Comparison of ENCODE assay signal across 15 mouse cellular contexts in genomic region chr12:51045437-51045836, GRCm38 (mm10).
DNase-seq lines count a peak whose midpoint lies in the region; ATAC-seq lines count a peak whose summit lies in the region.
"Had no signal": no experiment of that assay in that cellular context is flagged by ENCODE, and none has a peak within 500 bp of the region (broad histone marks: within the 10 kb centered on the region; RNA-seq: fewer than 3 reads in every experiment).

No protein-coding gene starts in this region.

- DNase-seq in embryonic facial prominence, embryonic 11.5 days (ENCODE audit: low spot score) = peak; percentile 9
- DNase-seq in embryonic facial prominence, embryonic 10.5 days (ENCODE audit: low spot score) = no peak
- DNase-seq in hindbrain, embryonic 14.5 days (ENCODE audit: low spot score) = no peak
- DNase-seq in midbrain, embryonic 11.5 days (ENCODE audit: low spot score, missing footprints) = peak; percentile 78
- DNase-seq in midbrain, embryonic 10.5 days (ENCODE audit: low spot score) = no peak
- DNase-seq in cerebellum, postnatal 4 days (ENCODE audit: low spot score in 2 of 2) = no peak
- DNase-seq in spleen, postnatal 4 days (ENCODE audit: low spot score in 2 of 2) = no peak
- DNase-seq: adrenal gland, adult 8-10 months; cerebellum, postnatal 25 days; gastrocnemius, postnatal 14 days; liver; midbrain, embryonic 14.5 days had no signal

- H3K27me3 ChIP-seq in embryonic facial prominence, embryonic 11.5 days (ENCODE audit: control insufficient read depth, insufficient read depth, low read length) = no peaks in the 10 kb centered on the region
- H3K27me3 ChIP-seq in embryonic facial prominence, embryonic 10.5 days (replicated peaks; ENCODE audit: low read depth, poor library complexity, severe bottlenecking) = no peaks in the 10 kb centered on the region
- H3K27me3 ChIP-seq in hindbrain, embryonic 15.5 days = no peaks in the 10 kb centered on the region
- H3K27me3 ChIP-seq in hindbrain, embryonic 14.5 days (ENCODE audit: control insufficient read depth, insufficient read depth, low read length) = no peaks in the 10 kb centered on the region
- no peaks in the 10 kb centered on the region for H3K27me3 ChIP-seq in midbrain, embryonic 11.5 days (ENCODE audit: control insufficient read depth, insufficient read depth, low read length)
- no peaks in the 10 kb centered on the region for H3K27me3 ChIP-seq in midbrain, embryonic 10.5 days (ENCODE audit: low read depth, poor library complexity, severe bottlenecking)
- H3K27me3 ChIP-seq: lung, embryonic 15.5 days had no signal

- no peaks in the 10 kb centered on the region for H3K4me1 ChIP-seq in embryonic facial prominence, embryonic 11.5 days (ENCODE audit: control insufficient read depth, insufficient read depth, low read length)
- peaks cover 9% of the 10 kb centered on the region for H3K4me1 ChIP-seq in embryonic facial prominence, embryonic 10.5 days
- 0 out of 2 replicates have a peak, but pooled peaks cover 6% of the 10 kb centered on the region for H3K4me1 ChIP-seq in hindbrain, embryonic 15.5 days (replicated peaks)
- no peaks in the 10 kb centered on the region for H3K4me1 ChIP-seq in hindbrain, embryonic 14.5 days (replicated peaks; ENCODE audit: control insufficient read depth, insufficient read depth, low read length)
- no peaks in the 10 kb centered on the region for H3K4me1 ChIP-seq in midbrain, embryonic 11.5 days (ENCODE audit: control insufficient read depth, insufficient read depth, low read length)
- peaks cover 6% of the 10 kb centered on the region for H3K4me1 ChIP-seq in midbrain, embryonic 10.5 days

- no peak overlapping the region for H3K27ac ChIP-seq in embryonic facial prominence, embryonic 11.5 days (replicated peaks; ENCODE audit: low read depth, low read length)
- no peak overlapping the region; the same call in 1 of the 2 replicates for H3K27ac ChIP-seq in embryonic facial prominence, embryonic 10.5 days (replicated peaks)
- no peak overlapping the region for H3K27ac ChIP-seq in hindbrain, embryonic 15.5 days (replicated peaks)
- no peak overlapping the region for H3K27ac ChIP-seq in hindbrain, embryonic 14.5 days
- H3K27ac ChIP-seq in midbrain, embryonic 11.5 days (ENCODE audit: low read depth, low read length) = no peak overlapping the region
- no peak overlapping the region for H3K27ac ChIP-seq in midbrain, embryonic 10.5 days (replicated peaks)
- H3K27ac ChIP-seq: lung, embryonic 15.5 days had no signal

- no peaks in the 10 kb centered on the region for H3K36me3 ChIP-seq in embryonic facial prominence, embryonic 11.5 days (replicated peaks; ENCODE audit: control insufficient read depth, insufficient read depth, low read depth, low read length)
- no peaks in the 10 kb centered on the region for H3K36me3 ChIP-seq in embryonic facial prominence, embryonic 10.5 days (replicated peaks)
- no peaks in the 10 kb centered on the region for H3K36me3 ChIP-seq in hindbrain, embryonic 15.5 days
- H3K36me3 ChIP-seq in hindbrain, embryonic 14.5 days (replicated peaks; ENCODE audit: control insufficient read depth, insufficient read depth) = no peaks in the 10 kb centered on the region
- H3K36me3 ChIP-seq in midbrain, embryonic 11.5 days (ENCODE audit: control insufficient read depth, insufficient read depth, low read length) = no peaks in the 10 kb centered on the region
- H3K36me3 ChIP-seq in midbrain, embryonic 10.5 days = no peaks in the 10 kb centered on the region
- H3K36me3 ChIP-seq: lung, embryonic 15.5 days had no signal

- H3K9me3 ChIP-seq in embryonic facial prominence, embryonic 11.5 days (replicated peaks; ENCODE audit: control insufficient read depth, low read length) = no peaks in the 10 kb centered on the region
- H3K9me3 ChIP-seq in embryonic facial prominence, embryonic 10.5 days = no peaks in the 10 kb centered on the region
- H3K9me3 ChIP-seq in hindbrain, embryonic 15.5 days = no peaks in the 10 kb centered on the region
- H3K9me3 ChIP-seq in hindbrain, embryonic 14.5 days (ENCODE audit: control insufficient read depth, low read length) = no peaks in the 10 kb centered on the region
- no peaks in the 10 kb centered on the region for H3K9me3 ChIP-seq in midbrain, embryonic 11.5 days (ENCODE audit: control insufficient read depth, low read length)
- no peaks in the 10 kb centered on the region for H3K9me3 ChIP-seq in midbrain, embryonic 10.5 days (replicated peaks)
- H3K9me3 ChIP-seq: lung, embryonic 15.5 days had no signal

- no peak overlapping the region for H3K4me2 ChIP-seq in embryonic facial prominence, embryonic 11.5 days (ENCODE audit: low read depth, low read length)
- no peak overlapping the region for H3K4me2 ChIP-seq in hindbrain, embryonic 15.5 days
- H3K4me2 ChIP-seq in hindbrain, embryonic 14.5 days (replicated peaks) = no peak overlapping the region
- H3K4me2 ChIP-seq in midbrain, embryonic 11.5 days = no peak overlapping the region
- H3K4me2 ChIP-seq: lung, embryonic 15.5 days had no signal

- H3K9ac ChIP-seq in embryonic facial prominence, embryonic 11.5 days (replicated peaks; ENCODE audit: low read length) = no peak overlapping the region
- H3K9ac ChIP-seq in hindbrain, embryonic 15.5 days = no peak overlapping the region
- H3K9ac ChIP-seq in hindbrain, embryonic 14.5 days = no peak overlapping the region
- H3K9ac ChIP-seq in midbrain, embryonic 11.5 days (ENCODE audit: low read length) = no peak overlapping the region
- H3K9ac ChIP-seq: lung, embryonic 15.5 days had no signal

- WGBS in embryonic facial prominence, embryonic 11.5 days = 30% methylated on average over 9 of the region's 9 CpGs
- 38% methylated on average over 9 of the region's 9 CpGs for WGBS in embryonic facial prominence, embryonic 10.5 days
- WGBS in hindbrain, embryonic 15.5 days = 32% methylated on average over 9 of the region's 9 CpGs
- WGBS in hindbrain, embryonic 14.5 days = 31% methylated on average over 9 of the region's 9 CpGs
- 52% methylated on average over 9 of the region's 9 CpGs for WGBS in midbrain, embryonic 11.5 days
- 56% methylated on average over 9 of the region's 9 CpGs for WGBS in midbrain, embryonic 10.5 days

- no peak overlapping the region for H3K4me3 ChIP-seq in embryonic facial prominence, embryonic 11.5 days (ENCODE audit: low read depth, low read length)
- H3K4me3 ChIP-seq in embryonic facial prominence, embryonic 10.5 days = no peak overlapping the region
- H3K4me3 ChIP-seq in hindbrain, embryonic 15.5 days = no peak overlapping the region
- H3K4me3 ChIP-seq in hindbrain, embryonic 14.5 days (replicated peaks; ENCODE audit: low read length) = no peak overlapping the region
- H3K4me3 ChIP-seq in midbrain, embryonic 11.5 days (ENCODE audit: low read depth, low read length) = no peak overlapping the region
- no peak overlapping the region for H3K4me3 ChIP-seq in midbrain, embryonic 10.5 days
- H3K4me3 ChIP-seq: erythroblast, embryonic 14.5 days; lung, embryonic 15.5 days had no signal

- ATAC-seq in embryonic facial prominence, embryonic 11.5 days (replicated peaks; ENCODE audit: insufficient number of reproducible peaks, low FRiP score, low TSS enrichment, low read depth) = no peak
- 0 out of 2 replicates have a peak, but pooled peaks have one; percentile 8 for ATAC-seq in hindbrain, embryonic 15.5 days (ENCODE audit: low FRiP score, low read depth)
- ATAC-seq in hindbrain, embryonic 14.5 days (ENCODE audit: low FRiP score) = no peak
- ATAC-seq in midbrain, embryonic 11.5 days (ENCODE audit: low FRiP score) = no peak

Comparison
In these comparisons a context has a peak if more than half of its experiments do, and no peak if none do; other contexts are left out.
1. DNase-seq: peak in embryonic facial prominence, embryonic 11.5 days (single experiment) and midbrain, embryonic 11.5 days (single experiment); none in embryonic facial prominence, embryonic 10.5 days (single experiment), hindbrain, embryonic 14.5 days (single experiment), midbrain, embryonic 10.5 days (single experiment), cerebellum, postnatal 4 days (0 of 2) and spleen, postnatal 4 days (0 of 2).